Mouse (Mus musculus) cerebellum, adult 2 months (tissue): Measurements from ENCODE around the gene Parp8.

Experiments used
- CTCF ChIP-seq: fragments of 200-500 bp; IDR thresholded peaks from 2 replicates; pipeline ENCODE4 v1.5.1; 2011; ENCODE audit warnings: low read depth, mild to moderate bottlenecking, control low read depth, low read length, moderate library complexity, borderline replicate concordance; ENCODE audit not compliant: insufficient read depth
- POLR2A ChIP-seq: fragments of 200-500 bp; IDR thresholded peaks from 2 replicates; pipeline ENCODE4 v1.6.1; 2011; ENCODE audit warnings: low read length, control low read depth, borderline replicate concordance; ENCODE audit not compliant: insufficient read depth

DNA sequence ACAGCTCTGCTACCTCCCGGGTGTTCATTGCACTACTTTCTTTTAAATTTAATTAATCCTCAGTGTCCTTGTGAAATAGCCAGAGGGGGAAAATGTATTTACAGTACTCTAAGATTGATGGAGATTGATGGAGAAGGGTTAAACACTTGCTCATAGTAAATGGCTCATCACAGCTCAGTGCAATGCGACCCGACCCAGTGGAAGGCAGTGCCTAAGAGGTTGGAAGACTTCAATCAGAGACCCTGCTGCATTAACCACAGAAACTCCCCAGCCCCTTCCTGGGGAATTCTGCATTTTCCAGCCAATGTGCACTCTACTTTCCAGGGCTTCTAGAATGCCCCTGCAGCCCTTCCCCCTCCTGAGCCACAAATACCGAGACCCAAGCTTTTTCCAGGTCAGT is 18.7 kb downstream of the Parp8 start:
- TF ChIP-seq POLR2A (no peak), CTCF (no peak)
